Mouse (Mus musculus) midbrain, postnatal 0 days (tissue): Measurements from ENCODE around the gene Pogk. TPM values are rescaled to one million over a fixed set of nuclear protein-coding genes. Genes with fewer than 3 reads are reported as not detected.

Experiments
- ATAC-seq: fragments of 200-750 bp; cut with Nextera tagmentation; 2 replicates; pipeline ENCODE4 v1.8.0; 2017; ENCODE audit warnings: moderate number of reproducible peaks, mild to moderate bottlenecking, moderate TSS enrichment, moderate library complexity; ENCODE audit not compliant: low FRiP score
- DNase-seq: peaks from one replicate; pipeline ENCODE4 v3.0.0-alpha.2; 2015; ENCODE audit warnings: low spot score
- H3K27ac ChIP-seq: fragments of 300-500 bp; sonication (generic); 2 replicates; pipeline ENCODE4 v1.5.1; 2014; ENCODE audit warnings: low read depth, mild to moderate bottlenecking, low read length, mixed read lengths
- H3K27me3 ChIP-seq: fragments of 300-500 bp; sonication (generic); 2 replicates; pipeline ENCODE4 v1.6.1; 2014; ENCODE audit warnings: low read length, control low read depth, mixed read lengths; ENCODE audit not compliant: insufficient read depth
- H3K36me3 ChIP-seq: fragments of 300-500 bp; sonication (generic); 2 replicates; pipeline ENCODE4 v1.6.1; 2014; ENCODE audit warnings: low read length, control low read depth, mixed read lengths; ENCODE audit not compliant: insufficient read depth
- H3K4me1 ChIP-seq: fragments of 300-500 bp; sonication (generic); 2 replicates; pipeline ENCODE4 v1.6.1; 2014; ENCODE audit warnings: mild to moderate bottlenecking, control low read depth, antibody characterized with exemption, low read length, mixed read lengths; ENCODE audit not compliant: insufficient read depth
- H3K4me2 ChIP-seq: fragments of 300-500 bp; sonication (generic); 2 replicates; pipeline ENCODE4 v1.6.1; 2014; ENCODE audit warnings: low read depth, mild to moderate bottlenecking, low read length, mixed read lengths; ENCODE audit not compliant: poor library complexity, severe bottlenecking
- H3K4me3 ChIP-seq: fragments of 300-500 bp; sonication (generic); 2 replicates; pipeline ENCODE4 v1.5.1; 2014; ENCODE audit warnings: low read depth, mild to moderate bottlenecking, low read length, moderate library complexity
- H3K9ac ChIP-seq: fragments of 300-500 bp; sonication (generic); replicated peaks from 2 replicates; pipeline ENCODE4 v1.6.1; 2014; ENCODE audit warnings: mild to moderate bottlenecking, low read length, moderate library complexity, mixed read lengths; ENCODE audit not compliant: poor library complexity, severe bottlenecking
- H3K9me3 ChIP-seq: fragments of 300-500 bp; sonication (generic); 2 replicates; pipeline ENCODE4 v1.6.1; 2016; ENCODE audit warnings: low read length, control low read depth
- CTCF ChIP-seq: IDR thresholded peaks from 2 replicates; pipeline ENCODE4 v1.5.1; 2016; ENCODE audit warnings: antibody characterized with exemption, mild to moderate bottlenecking
- WGBS: fragments of 180-500 bp; shearing (Covaris S2); extraction: QIAGEN DNeasy Blood & Tissue Kit; methylation state at CpG from one replicate; pipeline ENCODE4 v1.1.7; 2014; 5-methylcytosine and 5-hydroxymethylcytosine counted together
- polyA plus RNA-seq: library from polyadenylated mRNA; unstranded; fragments of >200 nt; fragmentation: Nextera tagmentation; extraction: Ambion mirVana; gene quantifications from 2 replicates; pipeline ENCODE4 v1.2.1, GENCODE M21; 2015
- total RNA-seq: library from RNA; depleted of rRNA; stranded (reverse); fragments of >200 nt; gene quantifications from 2 replicates; pipeline ENCODE4 v1.2.3, GENCODE M21; 2014

The Pogk gene
- total and polyA plus RNA-seq, 2 experiments from 2014 or later = 22.0 to 77.9 TPM

- no peak for DNase-seq
- Histone ChIP-seq H3K27me3 (no peaks in the 10 kb centered on the region), H3K4me1 (no peaks in the 10 kb centered on the region), H3K9ac (no peak overlapping the region), H3K9me3 (no peaks in the 10 kb centered on the region), H3K4me2 (no peak overlapping the region), H3K4me3 (no peak overlapping the region), H3K36me3 (peaks cover 61% of the 10 kb centered on the region), H3K27ac (no peak overlapping the region)
- no peak for ATAC-seq
- 86% methylated on average over 5 of the region's 5 CpGs for WGBS
- no peak for TF ChIP-seq CTCF
Measured at GRCm38 (mm10) chr1:166395661-166396060, 14.0 kb downstream of the Pogk start.

GRCm38 (mm10) chr1:166394770-166395169 is 14.9 kb downstream of the Pogk start:
- ATAC-seq (no peak), DNase-seq (no peak)
- Histone ChIP-seq H3K27ac (no peak overlapping the region), H3K4me1 (no peaks in the 10 kb centered on the region), H3K4me3 (no peak overlapping the region), H3K27me3 (no peaks in the 10 kb centered on the region), H3K4me2 (no peak overlapping the region), H3K9me3 (no peaks in the 10 kb centered on the region), H3K9ac (no peak overlapping the region), H3K36me3 (peaks cover 68% of the 10 kb centered on the region)
- 82% methylated on average over 4 of the region's 4 CpGs for WGBS
- no peak for TF ChIP-seq CTCF

- peaks cover 63% of the 10 kb centered on the region for H3K36me3 ChIP-seq
- no peak overlapping the region for H3K4me3 ChIP-seq
- H3K9ac ChIP-seq = no peak overlapping the region
- H3K27me3 ChIP-seq = no peaks in the 10 kb centered on the region
- no peak overlapping the region for H3K4me2 ChIP-seq
- no peak for TF ChIP-seq CTCF
- DNase-seq = no peak
- 95% methylated on average over 6 of the region's 6 CpGs for WGBS
- H3K9me3 ChIP-seq = no peaks in the 10 kb centered on the region
- no peaks in the 10 kb centered on the region for H3K4me1 ChIP-seq
- H3K27ac ChIP-seq = no peak overlapping the region
- no peak for ATAC-seq
Measured at GRCm38 (mm10) chr1:166391671-166392070, 18.0 kb downstream of the Pogk start.

- Histone ChIP-seq H3K27ac (no peak overlapping the region), H3K4me2 (no peak overlapping the region), H3K9me3 (no peaks in the 10 kb centered on the region), H3K9ac (no peak overlapping the region), H3K36me3 (peaks cover 73% of the 10 kb centered on the region), H3K27me3 (no peaks in the 10 kb centered on the region), H3K4me1 (no peaks in the 10 kb centered on the region), H3K4me3 (no peak overlapping the region)
- WGBS = 92% methylated on average over 16 of the region's 16 CpGs
- no peak for DNase-seq
- TF ChIP-seq CTCF = no peak
- ATAC-seq = no peak
Measured at GRCm38 (mm10) chr1:166389406-166390125, 20.1 kb downstream of the Pogk start.

GRCm38 (mm10) chr1:166388511-166388910 is 21.2 kb downstream of the Pogk start:
- no peak for ATAC-seq
- no peak for DNase-seq
- Histone ChIP-seq H3K27ac (no peak overlapping the region), H3K4me1 (no peaks in the 10 kb centered on the region), H3K4me3 (no peak overlapping the region), H3K27me3 (no peaks in the 10 kb centered on the region), H3K36me3 (peaks cover 76% of the 10 kb centered on the region), H3K4me2 (no peak overlapping the region), H3K9me3 (no peaks in the 10 kb centered on the region), H3K9ac (no peak overlapping the region)
- WGBS = 94% methylated on average over 11 of the region's 11 CpGs
- TF ChIP-seq CTCF = no peak

GRCm38 (mm10) chr1:166385431-166385830 is 24.2 kb downstream of the Pogk start:
- Histone ChIP-seq H3K9ac (no peak overlapping the region), H3K4me2 (no peak overlapping the region), H3K27ac (no peak overlapping the region), H3K4me1 (no peaks in the 10 kb centered on the region), H3K9me3 (no peaks in the 10 kb centered on the region), H3K4me3 (no peak overlapping the region), H3K36me3 (peaks cover 59% of the 10 kb centered on the region), H3K27me3 (no peaks in the 10 kb centered on the region)
- TF ChIP-seq CTCF = no peak
- no peak for ATAC-seq
- no peak for DNase-seq
- WGBS = 87% methylated on average over 5 of the region's 5 CpGs
